Mouse (Mus musculus): ENCODE measurements at regions not wholly inside any gene's neighbourhood (a gene's known extent, or its start where the extent isn't known, plus 50 kb on each side); places are given as distances from the start of the nearest gene placed in this dataset.

- Histone ChIP-seq H3K4me1 (ENCODE audit: insufficient read depth, low read depth, low read length) (no peaks in the 10 kb centered on the region), H3K9ac (replicated peaks; ENCODE audit: low read depth) (no peak overlapping the region), H3K4me3 (ENCODE audit: low read depth, low read length) (no peak overlapping the region), H3K9me3 (ENCODE audit: low read length) (no peaks in the 10 kb centered on the region), H3K36me3 (ENCODE audit: insufficient read depth, low read length) (no peaks in the 10 kb centered on the region), H3K27ac (ENCODE audit: low read length) (no peak overlapping the region), H3K4me2 (replicated peaks; ENCODE audit: low read depth, low read length) (no peak overlapping the region), H3K27me3 (replicated peaks; ENCODE audit: insufficient read depth, low read length) (no peaks in the 10 kb centered on the region)
- no peak for TF ChIP-seq CTCF (IDR thresholded peaks at IDR 0.05)
- TF ChIP-seq EP300 (IDR thresholded peaks at IDR 0.05): no peak
- 46% methylated on average over 7 of the region's 7 CpGs for WGBS
- DNase-seq (ENCODE audit: low spot score) (no peak), ATAC-seq (no peak)
These were observed 334.1 kb downstream of the Mex3b start for GRCm38 (mm10) chr7:83201126-83201686.

- H3K9ac ChIP-seq (replicated peaks; ENCODE audit: low read depth): no peak overlapping the region
- H3K27me3 ChIP-seq (replicated peaks; ENCODE audit: insufficient read depth, low read length): no peaks in the 10 kb centered on the region
- H3K27ac ChIP-seq (ENCODE audit: low read length): no peak overlapping the region
- H3K4me1 ChIP-seq (ENCODE audit: insufficient read depth, low read depth, low read length): no peaks in the 10 kb centered on the region
- WGBS: 12% methylated on average over 11 of the region's 11 CpGs
- H3K4me2 ChIP-seq (replicated peaks; ENCODE audit: low read depth, low read length): peak overlapping the region; percentile 30
- ATAC-seq (peak; percentile 47; the same call in 1 of the 2 replicates), DNase-seq (ENCODE audit: low spot score) (peak; percentile 45)
- no peak overlapping the region for H3K4me3 ChIP-seq (ENCODE audit: low read depth, low read length)
- H3K36me3 ChIP-seq (ENCODE audit: insufficient read depth, low read length): no peaks in the 10 kb centered on the region
- no peaks in the 10 kb centered on the region for H3K9me3 ChIP-seq (ENCODE audit: low read length)
- no peak for TF ChIP-seq EP300 (IDR thresholded peaks at IDR 0.05)
- peak; percentile 70 for TF ChIP-seq CTCF (IDR thresholded peaks at IDR 0.05)
These were observed 334.8 kb downstream of the Mex3b start for GRCm38 (mm10) chr7:83201768-83202493.

GRCm38 (mm10) chr7:83203311-83204012 lies 336.3 kb downstream of the Mex3b start:
- no peaks in the 10 kb centered on the region for H3K36me3 ChIP-seq (ENCODE audit: insufficient read depth, low read length)
- no peak overlapping the region for H3K4me3 ChIP-seq (ENCODE audit: low read depth, low read length)
- DNase-seq (ENCODE audit: low spot score): no peak
- TF ChIP-seq EP300 (IDR thresholded peaks at IDR 0.05) (no peak), CTCF (IDR thresholded peaks at IDR 0.05) (no peak)
- H3K4me2 ChIP-seq (replicated peaks; ENCODE audit: low read depth, low read length): no peak overlapping the region
- no peak for ATAC-seq
- H3K27me3 ChIP-seq (replicated peaks; ENCODE audit: insufficient read depth, low read length): no peaks in the 10 kb centered on the region
- H3K9ac ChIP-seq (replicated peaks; ENCODE audit: low read depth): no peak overlapping the region
- 85% methylated on average over 10 of the region's 10 CpGs for WGBS
- no peaks in the 10 kb centered on the region for H3K9me3 ChIP-seq (ENCODE audit: low read length)
- H3K27ac ChIP-seq (ENCODE audit: low read length): no peak overlapping the region
- no peaks in the 10 kb centered on the region for H3K4me1 ChIP-seq (ENCODE audit: insufficient read depth, low read depth, low read length)

- Histone ChIP-seq H3K9me3 (ENCODE audit: low read length) (no peaks in the 10 kb centered on the region), H3K4me1 (ENCODE audit: insufficient read depth, low read depth, low read length) (no peaks in the 10 kb centered on the region), H3K4me3 (ENCODE audit: low read depth, low read length) (no peak overlapping the region), H3K4me2 (replicated peaks; ENCODE audit: low read depth, low read length) (no peak overlapping the region), H3K27ac (ENCODE audit: low read length) (no peak overlapping the region), H3K36me3 (ENCODE audit: insufficient read depth, low read length) (no peaks in the 10 kb centered on the region), H3K27me3 (replicated peaks; ENCODE audit: insufficient read depth, low read length) (no peaks in the 10 kb centered on the region), H3K9ac (replicated peaks; ENCODE audit: low read depth) (no peak overlapping the region)
- DNase-seq (ENCODE audit: low spot score) (no peak), ATAC-seq (no peak)
- WGBS: 33% methylated on average over 4 of the region's 4 CpGs
- TF ChIP-seq EP300 (IDR thresholded peaks at IDR 0.05) (no peak), CTCF (IDR thresholded peaks at IDR 0.05) (no peak)
These were observed 336.9 kb downstream of the Mex3b start for GRCm38 (mm10) chr7:83204013-83204365.

GRCm38 (mm10) chr7:83204701-83205100 lies 337.6 kb downstream of the Mex3b start:
- H3K4me2 ChIP-seq (replicated peaks; ENCODE audit: low read depth, low read length): no peak overlapping the region
- DNase-seq (ENCODE audit: low spot score) (no peak), ATAC-seq (no peak)
- TF ChIP-seq CTCF (IDR thresholded peaks at IDR 0.05) (no peak), EP300 (IDR thresholded peaks at IDR 0.05) (no peak)
- H3K27ac ChIP-seq (ENCODE audit: low read length): no peak overlapping the region
- H3K4me3 ChIP-seq (ENCODE audit: low read depth, low read length): no peak overlapping the region
- no peak overlapping the region for H3K9ac ChIP-seq (replicated peaks; ENCODE audit: low read depth)
- H3K36me3 ChIP-seq (ENCODE audit: insufficient read depth, low read length): no peaks in the 10 kb centered on the region
- H3K9me3 ChIP-seq (ENCODE audit: low read length): no peaks in the 10 kb centered on the region
- H3K4me1 ChIP-seq (ENCODE audit: insufficient read depth, low read depth, low read length): no peaks in the 10 kb centered on the region
- no peaks in the 10 kb centered on the region for H3K27me3 ChIP-seq (replicated peaks; ENCODE audit: insufficient read depth, low read length)
- 53% methylated on average over 8 of the region's 8 CpGs for WGBS

- Histone ChIP-seq H3K36me3 (ENCODE audit: insufficient read depth, low read length) (no peaks in the 10 kb centered on the region), H3K27ac (ENCODE audit: low read length) (no peak overlapping the region), H3K4me3 (ENCODE audit: low read depth, low read length) (no peak overlapping the region), H3K9ac (replicated peaks; ENCODE audit: low read depth) (no peak overlapping the region), H3K4me1 (ENCODE audit: insufficient read depth, low read depth, low read length) (no peaks in the 10 kb centered on the region), H3K27me3 (replicated peaks; ENCODE audit: insufficient read depth, low read length) (no peaks in the 10 kb centered on the region), H3K9me3 (ENCODE audit: low read length) (no peaks in the 10 kb centered on the region), H3K4me2 (replicated peaks; ENCODE audit: low read depth, low read length) (no peak overlapping the region)
- WGBS: 70% methylated on average over 2 of the region's 2 CpGs
- DNase-seq (ENCODE audit: low spot score) (no peak), ATAC-seq (no peak)
- TF ChIP-seq CTCF (IDR thresholded peaks at IDR 0.05) (no peak), EP300 (IDR thresholded peaks at IDR 0.05) (no peak)
These were observed 339.9 kb downstream of the Mex3b start for GRCm38 (mm10) chr7:83206999-83207398.
